Mouse (Mus musculus) bone marrow macrophage, adult 2 months (primary cell): ENCODE results near the gene Larp1.

Source experiments
- CTCF ChIP-seq: IDR thresholded peaks from 2 replicates; pipeline ENCODE4 v1.5.1; 2012; ENCODE audit warnings: low read depth, mild to moderate bottlenecking, low read length, moderate library complexity
- POLR2A ChIP-seq: IDR thresholded peaks from 2 replicates; pipeline ENCODE4 v1.6.1; 2012; ENCODE audit warnings: mild to moderate bottlenecking, low read depth, low read length, borderline replicate concordance

- TF ChIP-seq CTCF, result no peak
- no peak for TF ChIP-seq POLR2A
Measured at GRCm38 (mm10) chr11:58094766-58095165, 85.9 kb downstream of the Larp1 start.
